Mouse (Mus musculus): Measurements from ENCODE around the gene P4ha2. TPM values are rescaled to one million over a fixed set of nuclear protein-coding genes. Genes with fewer than 3 reads are reported as not detected.

P4ha2 gene
- polyA plus RNA-seq, 1 experiment from 2014 or later: 18.2 TPM

DNA sequence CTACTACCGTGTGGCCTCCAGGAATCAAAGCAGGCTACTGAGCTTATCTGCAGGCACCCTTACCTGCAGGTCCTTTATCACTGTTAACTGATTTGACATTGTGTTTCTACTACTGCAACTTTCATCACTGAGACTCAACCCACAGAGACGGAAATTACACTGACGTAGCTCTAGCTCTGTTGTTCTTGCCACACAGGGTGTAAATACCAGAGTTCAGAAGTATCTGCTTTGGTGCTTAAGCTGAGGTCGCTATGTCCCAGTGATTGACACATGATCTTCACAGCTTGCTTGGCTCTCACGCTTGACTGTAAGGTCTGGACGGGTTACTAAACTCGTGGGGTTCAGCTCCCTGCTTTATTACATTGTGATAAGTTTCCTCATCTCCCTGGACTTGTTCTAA lies 51.2 kb downstream of the P4ha2 start:
- 77% methylated on average over 7 of the region's 7 CpGs for WGBS
- ATAC-seq (ENCODE audit: low FRiP score) (no peak), DNase-seq (ENCODE audit: low spot score) (no peak)
- H3K27me3 ChIP-seq (ENCODE audit: control insufficient read depth, insufficient read depth, low read length): no peaks in the 10 kb centered on the region
- no peaks in the 10 kb centered on the region for H3K9me3 ChIP-seq (ENCODE audit: control insufficient read depth, low read length)
- no peak overlapping the region for H3K4me2 ChIP-seq (replicated peaks; ENCODE audit: low read depth, low read length)
- H3K4me1 ChIP-seq (replicated peaks; ENCODE audit: control insufficient read depth, insufficient read depth, low read length): no peaks in the 10 kb centered on the region
- H3K27ac ChIP-seq (ENCODE audit: low read depth, low read length): no peak overlapping the region
- H3K36me3 ChIP-seq (ENCODE audit: control insufficient read depth, insufficient read depth, low read length): no peaks in the 10 kb centered on the region
- no peak overlapping the region for H3K9ac ChIP-seq (ENCODE audit: low read depth, low read length)
- H3K4me3 ChIP-seq (ENCODE audit: low read depth, low read length): no peak overlapping the region

DNA sequence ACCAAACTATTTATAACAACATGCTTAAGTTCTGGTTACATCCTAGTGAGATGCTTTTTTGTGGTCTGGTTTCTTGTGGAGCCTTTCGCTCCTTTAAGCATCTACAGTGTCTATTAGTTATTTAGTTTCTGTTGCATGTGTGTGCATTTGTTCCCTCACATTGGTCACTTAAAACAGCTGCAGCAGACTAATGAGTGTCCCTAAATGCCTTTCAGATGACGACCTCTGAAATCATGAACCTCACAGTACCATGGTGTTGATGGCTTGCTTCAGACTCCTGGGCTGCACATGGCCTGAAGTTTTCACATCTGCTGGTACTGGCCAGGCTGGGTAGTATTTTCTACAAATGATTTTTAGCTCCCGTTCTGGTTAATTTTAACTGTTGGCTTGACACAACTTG lies 53.1 kb downstream of the P4ha2 start:
- WGBS: 78% methylated on average over 3 of the region's 3 CpGs
- Histone ChIP-seq H3K36me3 (ENCODE audit: control insufficient read depth, insufficient read depth, low read length) (no peaks in the 10 kb centered on the region), H3K4me2 (replicated peaks; ENCODE audit: low read depth, low read length) (no peak overlapping the region), H3K27ac (ENCODE audit: low read depth, low read length) (no peak overlapping the region), H3K9me3 (ENCODE audit: control insufficient read depth, low read length) (no peaks in the 10 kb centered on the region), H3K4me1 (replicated peaks; ENCODE audit: control insufficient read depth, insufficient read depth, low read length) (no peaks in the 10 kb centered on the region), H3K9ac (ENCODE audit: low read depth, low read length) (no peak overlapping the region), H3K4me3 (ENCODE audit: low read depth, low read length) (no peak overlapping the region), H3K27me3 (ENCODE audit: control insufficient read depth, insufficient read depth, low read length) (no peaks in the 10 kb centered on the region)
- DNase-seq (ENCODE audit: low spot score) (no peak), ATAC-seq (ENCODE audit: low FRiP score) (no peak)

DNA sequence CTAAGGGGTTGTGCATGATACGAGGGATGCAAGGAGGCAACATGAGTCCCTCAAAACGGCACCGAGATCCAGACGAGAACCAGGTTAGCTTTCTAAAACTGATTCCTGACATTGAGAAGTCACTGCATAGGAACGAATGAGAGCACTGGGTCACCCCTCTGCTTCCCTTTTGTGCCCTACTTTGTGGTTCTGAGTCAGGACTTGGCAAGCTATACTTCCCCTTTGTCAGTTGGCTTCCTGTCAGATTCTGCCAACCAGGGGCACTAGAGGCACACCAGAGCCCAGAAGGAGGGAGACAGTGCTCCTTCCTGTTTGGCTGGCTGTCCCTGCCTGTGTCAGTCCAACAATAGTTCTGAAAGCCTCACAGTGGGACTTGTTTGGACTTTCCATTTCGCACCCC lies 56.0 kb downstream of the P4ha2 start:
- DNase-seq (ENCODE audit: low spot score): no peak
- 92% methylated on average over 6 of the region's 6 CpGs for WGBS
- Histone ChIP-seq H3K36me3 (ENCODE audit: control insufficient read depth, insufficient read depth, low read length) (no peaks in the 10 kb centered on the region), H3K4me3 (ENCODE audit: low read depth, low read length) (no peak overlapping the region), H3K9me3 (ENCODE audit: control insufficient read depth, low read length) (no peaks in the 10 kb centered on the region), H3K4me2 (replicated peaks; ENCODE audit: low read depth, low read length) (no peak overlapping the region), H3K4me1 (replicated peaks; ENCODE audit: control insufficient read depth, insufficient read depth, low read length) (no peaks in the 10 kb centered on the region), H3K27ac (ENCODE audit: low read depth, low read length) (no peak overlapping the region), H3K27me3 (ENCODE audit: control insufficient read depth, insufficient read depth, low read length) (no peaks in the 10 kb centered on the region), H3K9ac (ENCODE audit: low read depth, low read length) (no peak overlapping the region)
- no peak for ATAC-seq (ENCODE audit: low FRiP score)

DNA sequence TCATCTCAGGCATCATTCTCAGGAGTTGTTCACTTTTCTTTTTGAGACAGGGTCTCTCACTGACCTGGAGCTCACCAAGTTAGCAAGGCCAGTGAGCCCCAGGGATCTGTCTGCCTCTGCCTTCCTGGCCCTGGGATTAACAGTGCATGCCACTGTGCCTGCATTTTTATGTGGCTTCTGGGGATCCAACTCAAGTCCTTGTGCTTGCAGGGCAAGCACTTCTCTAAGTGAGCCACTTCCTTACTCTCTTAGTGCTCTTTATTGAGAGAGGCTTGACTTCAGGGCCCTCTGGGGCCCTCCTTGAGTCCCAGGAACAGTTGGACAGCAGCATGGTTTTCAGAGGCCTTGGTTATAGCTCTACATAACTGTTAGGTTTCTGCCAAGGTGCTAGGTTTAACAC lies 56.6 kb downstream of the P4ha2 start:
- Histone ChIP-seq H3K9me3 (ENCODE audit: control insufficient read depth, low read length) (no peaks in the 10 kb centered on the region), H3K27ac (ENCODE audit: low read depth, low read length) (no peak overlapping the region), H3K4me2 (replicated peaks; ENCODE audit: low read depth, low read length) (no peak overlapping the region), H3K4me3 (ENCODE audit: low read depth, low read length) (no peak overlapping the region), H3K27me3 (ENCODE audit: control insufficient read depth, insufficient read depth, low read length) (no peaks in the 10 kb centered on the region), H3K9ac (ENCODE audit: low read depth, low read length) (no peak overlapping the region), H3K4me1 (replicated peaks; ENCODE audit: control insufficient read depth, insufficient read depth, low read length) (no peaks in the 10 kb centered on the region), H3K36me3 (ENCODE audit: control insufficient read depth, insufficient read depth, low read length) (no peaks in the 10 kb centered on the region)
- no peak for ATAC-seq (ENCODE audit: low FRiP score)
- DNase-seq (ENCODE audit: low spot score): no peak

DNA sequence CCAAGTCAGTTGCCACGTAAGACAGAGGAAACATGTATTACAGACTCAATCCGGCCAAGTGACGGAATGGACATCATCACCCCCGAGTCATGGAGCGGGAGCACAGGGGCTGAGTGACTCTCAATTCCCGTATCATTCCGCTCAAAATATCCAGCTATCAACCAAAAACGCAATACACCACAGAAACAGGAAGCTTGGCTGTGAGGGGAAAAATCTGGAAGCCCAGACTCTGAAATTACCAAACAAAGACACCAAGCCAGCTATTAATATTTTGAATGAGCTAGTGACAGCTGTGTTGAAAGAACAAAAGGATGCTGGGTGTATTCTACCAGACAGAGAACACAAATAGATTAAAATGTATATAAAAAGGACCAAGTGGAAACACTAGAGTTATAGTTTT lies 57.7 kb downstream of the P4ha2 start:
- no peaks in the 10 kb centered on the region for H3K36me3 ChIP-seq (ENCODE audit: control insufficient read depth, insufficient read depth, low read length)
- no peaks in the 10 kb centered on the region for H3K9me3 ChIP-seq (ENCODE audit: control insufficient read depth, low read length)
- H3K9ac ChIP-seq (ENCODE audit: low read depth, low read length): no peak overlapping the region
- H3K4me1 ChIP-seq (replicated peaks; ENCODE audit: control insufficient read depth, insufficient read depth, low read length): no peaks in the 10 kb centered on the region
- no peak for ATAC-seq (ENCODE audit: low FRiP score)
- no peak overlapping the region for H3K27ac ChIP-seq (ENCODE audit: low read depth, low read length)
- H3K4me2 ChIP-seq (replicated peaks; ENCODE audit: low read depth, low read length): no peak overlapping the region
- 89% methylated on average over 8 of the region's 8 CpGs for WGBS
- no peak for DNase-seq (ENCODE audit: low spot score)
- no peaks in the 10 kb centered on the region for H3K27me3 ChIP-seq (ENCODE audit: control insufficient read depth, insufficient read depth, low read length)
- H3K4me3 ChIP-seq (ENCODE audit: low read depth, low read length): no peak overlapping the region

DNA sequence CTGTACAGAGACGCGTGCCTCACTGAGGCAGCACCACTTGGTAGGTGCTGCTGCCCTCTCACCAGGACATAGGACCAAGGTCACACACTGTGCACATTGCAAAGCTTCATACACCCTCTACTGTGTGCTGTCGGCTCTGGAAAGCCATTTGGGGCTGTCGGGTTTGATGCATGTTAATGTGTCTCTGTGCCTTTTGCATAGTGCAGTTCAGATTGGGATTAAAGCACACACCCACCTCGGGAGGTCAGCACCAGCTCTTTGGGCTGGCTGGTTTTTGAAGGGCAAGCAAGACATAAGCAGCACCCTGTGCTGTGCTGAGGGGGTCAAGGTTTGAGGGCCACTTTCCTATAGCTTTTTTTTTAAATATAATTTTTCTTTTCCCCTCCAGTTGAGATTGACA lies 60.5 kb downstream of the P4ha2 start:
- Histone ChIP-seq H3K9ac (ENCODE audit: low read depth, low read length) (no peak overlapping the region), H3K4me2 (replicated peaks; ENCODE audit: low read depth, low read length) (no peak overlapping the region), H3K27ac (ENCODE audit: low read depth, low read length) (no peak overlapping the region), H3K4me3 (ENCODE audit: low read depth, low read length) (no peak overlapping the region), H3K27me3 (ENCODE audit: control insufficient read depth, insufficient read depth, low read length) (no peaks in the 10 kb centered on the region), H3K36me3 (ENCODE audit: control insufficient read depth, insufficient read depth, low read length) (no peaks in the 10 kb centered on the region), H3K9me3 (ENCODE audit: control insufficient read depth, low read length) (no peaks in the 10 kb centered on the region), H3K4me1 (replicated peaks; ENCODE audit: control insufficient read depth, insufficient read depth, low read length) (no peaks in the 10 kb centered on the region)
- WGBS: 78% methylated on average over 5 of the region's 5 CpGs
- DNase-seq (ENCODE audit: low spot score) (no peak), ATAC-seq (ENCODE audit: low FRiP score) (no peak)

DNA sequence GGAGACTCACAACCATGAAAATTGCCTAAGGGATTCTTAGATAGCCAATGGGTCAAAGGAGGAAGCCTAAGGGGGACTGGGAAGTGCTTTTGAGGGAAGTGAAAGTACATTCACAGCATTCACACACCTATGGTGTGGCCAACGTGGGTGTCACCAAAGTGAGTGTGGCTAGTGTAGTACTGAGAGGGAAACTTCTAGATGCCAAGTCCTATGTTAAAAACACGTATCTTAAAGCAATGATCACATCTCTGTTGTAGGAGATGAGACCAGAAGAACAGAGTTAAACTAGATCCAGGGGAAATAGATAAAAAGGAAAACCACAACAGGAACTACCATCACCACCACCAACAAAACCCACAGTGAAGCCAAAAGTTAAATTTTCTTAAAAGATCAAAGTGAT lies 61.0 kb downstream of the P4ha2 start:
- Histone ChIP-seq H3K36me3 (ENCODE audit: control insufficient read depth, insufficient read depth, low read length) (no peaks in the 10 kb centered on the region), H3K27ac (ENCODE audit: low read depth, low read length) (no peak overlapping the region), H3K4me1 (replicated peaks; ENCODE audit: control insufficient read depth, insufficient read depth, low read length) (no peaks in the 10 kb centered on the region), H3K4me3 (ENCODE audit: low read depth, low read length) (no peak overlapping the region), H3K4me2 (replicated peaks; ENCODE audit: low read depth, low read length) (no peak overlapping the region), H3K27me3 (ENCODE audit: control insufficient read depth, insufficient read depth, low read length) (no peaks in the 10 kb centered on the region), H3K9me3 (ENCODE audit: control insufficient read depth, low read length) (no peaks in the 10 kb centered on the region), H3K9ac (ENCODE audit: low read depth, low read length) (no peak overlapping the region)
- no peak for DNase-seq (ENCODE audit: low spot score)
- no peak for ATAC-seq (ENCODE audit: low FRiP score)
- 81% methylated on average over 2 of the region's 2 CpGs for WGBS

DNA sequence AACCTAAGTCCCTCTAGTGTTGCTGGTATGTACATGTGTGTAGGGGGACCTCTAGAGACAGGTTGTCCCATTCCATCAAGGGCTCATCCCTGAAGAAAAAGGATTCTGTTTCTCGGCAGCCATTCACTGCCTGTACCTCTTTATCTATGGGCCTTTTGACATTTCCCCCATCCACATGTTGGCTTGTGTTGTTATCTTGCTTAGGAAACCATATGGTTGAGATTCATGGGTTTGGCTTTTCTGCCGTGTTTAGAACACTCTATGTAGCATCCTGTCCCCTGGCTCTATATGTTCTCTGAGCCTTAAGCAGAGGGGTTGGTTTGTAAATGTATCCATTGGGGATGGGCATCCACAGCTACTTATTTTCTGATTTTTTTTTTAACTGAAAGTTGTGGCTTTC lies 61.6 kb downstream of the P4ha2 start:
- ATAC-seq (ENCODE audit: low FRiP score) (no peak), DNase-seq (ENCODE audit: low spot score) (no peak)
- Histone ChIP-seq H3K9me3 (ENCODE audit: control insufficient read depth, low read length) (no peaks in the 10 kb centered on the region), H3K4me1 (replicated peaks; ENCODE audit: control insufficient read depth, insufficient read depth, low read length) (no peaks in the 10 kb centered on the region), H3K36me3 (ENCODE audit: control insufficient read depth, insufficient read depth, low read length) (no peaks in the 10 kb centered on the region), H3K4me2 (replicated peaks; ENCODE audit: low read depth, low read length) (no peak overlapping the region), H3K27me3 (ENCODE audit: control insufficient read depth, insufficient read depth, low read length) (no peaks in the 10 kb centered on the region), H3K27ac (ENCODE audit: low read depth, low read length) (no peak overlapping the region), H3K4me3 (ENCODE audit: low read depth, low read length) (no peak overlapping the region), H3K9ac (ENCODE audit: low read depth, low read length) (no peak overlapping the region)
- WGBS: 91% methylated on average over 2 of the region's 2 CpGs

DNA sequence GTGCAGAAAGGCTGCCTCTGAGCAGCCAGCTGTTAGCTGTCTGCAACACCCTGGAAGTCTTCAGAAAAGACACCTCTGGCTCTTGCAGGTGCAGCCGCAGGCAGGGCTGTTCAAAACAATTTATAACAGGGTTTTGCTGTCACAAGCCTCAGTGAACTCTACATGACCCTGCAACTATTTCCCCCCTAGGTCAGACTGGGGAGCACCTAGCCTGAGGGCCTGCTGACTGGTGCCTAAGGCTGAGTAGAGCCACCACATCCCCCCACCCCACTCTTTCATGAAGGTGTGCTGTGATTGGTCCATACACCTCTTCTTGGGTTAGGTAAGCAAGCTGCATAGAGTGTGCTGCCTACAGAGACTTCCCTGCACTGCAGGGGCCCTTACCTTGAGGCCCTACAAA lies 63.1 kb downstream of the P4ha2 start:
- Histone ChIP-seq H3K36me3 (ENCODE audit: control insufficient read depth, insufficient read depth, low read length) (no peaks in the 10 kb centered on the region), H3K4me1 (replicated peaks; ENCODE audit: control insufficient read depth, insufficient read depth, low read length) (no peaks in the 10 kb centered on the region), H3K27ac (ENCODE audit: low read depth, low read length) (no peak overlapping the region), H3K4me3 (ENCODE audit: low read depth, low read length) (no peak overlapping the region), H3K9me3 (ENCODE audit: control insufficient read depth, low read length) (no peaks in the 10 kb centered on the region), H3K9ac (ENCODE audit: low read depth, low read length) (no peak overlapping the region), H3K27me3 (ENCODE audit: control insufficient read depth, insufficient read depth, low read length) (no peaks in the 10 kb centered on the region), H3K4me2 (replicated peaks; ENCODE audit: low read depth, low read length) (no peak overlapping the region)
- WGBS: 43% methylated on average over 1 of the region's 1 CpGs
- ATAC-seq (ENCODE audit: low FRiP score) (no peak), DNase-seq (ENCODE audit: low spot score) (no peak)

Data from hindbrain, embryonic 11.5 days (tissue).